Comparison of ENCODE assay signal across 8 mouse cellular contexts in genomic region chr9:44916196-44916595, GRCm38 (mm10). TPM values are rescaled to one million over a fixed set of nuclear protein-coding genes. Genes with fewer than 3 reads are reported as not detected.
DNase-seq lines count a peak whose midpoint lies in the region; ATAC-seq and TF ChIP-seq lines count a peak whose summit lies in the region.

No protein-coding gene starts in this region.

- H3K9me3 ChIP-seq in midbrain, postnatal 0 days (ENCODE audit: low read length): no peaks in the 10 kb centered on the region
- H3K9me3 ChIP-seq in midbrain, embryonic 10.5 days (replicated peaks): no peaks in the 10 kb centered on the region
- no peaks in the 10 kb centered on the region for H3K9me3 ChIP-seq in midbrain, embryonic 15.5 days

- peak; percentile 51 for DNase-seq in gastrocnemius, adult 2 months
- DNase-seq in gastrocnemius, postnatal 14 days: no peak
- peak; percentile 46 for DNase-seq in midbrain, postnatal 0 days (ENCODE audit: low spot score)
- DNase-seq in midbrain, embryonic 10.5 days (ENCODE audit: low spot score): no peak
- DNase-seq in adrenal gland, postnatal 25 days: peak; percentile 25
- DNase-seq in natural killer cell, adult 2 months (ENCODE audit: low spot score in 2 of 2): peak; percentile 34 to 55

- H3K4me2 ChIP-seq in midbrain, postnatal 0 days (ENCODE audit: low read depth, low read length, poor library complexity, severe bottlenecking): no peak overlapping the region
- H3K4me2 ChIP-seq in midbrain, embryonic 15.5 days: no peak overlapping the region

- 56% methylated on average over 1 of the region's 1 CpGs for WGBS in midbrain, postnatal 0 days
- WGBS in midbrain, embryonic 10.5 days: 50% methylated on average over 1 of the region's 1 CpGs
- 51% methylated on average over 1 of the region's 1 CpGs for WGBS in midbrain, embryonic 15.5 days

- TF ChIP-seq CTCF in gastrocnemius, adult 2 months (IDR thresholded peaks at IDR 0.05): peak; percentile 77
- TF ChIP-seq CTCF in midbrain, postnatal 0 days (IDR thresholded peaks at IDR 0.05): peak; percentile 69

- ATAC-seq in midbrain, postnatal 0 days (ENCODE audit: low FRiP score): no peak
- ATAC-seq in granulocyte monocyte progenitor cell, adult 5-6 weeks (replicated peaks; ENCODE audit: poor library complexity, severe bottlenecking): peak; percentile 51
- no peak for ATAC-seq in midbrain, embryonic 15.5 days (replicated peaks)

- intact Hi-C loops in gastrocnemius, adult 2 months (cut with DNase I): loop anchor here (5.0 kb wide), 1 partner anchor 34 kb away; the partner anchor contains the start of gene Kmt2a
- intact Hi-C loops in gastrocnemius, postnatal 14 days (cut with DNase I; ENCODE audit: low total_unique reads): no loop called here

- no peak overlapping the region for H3K4me3 ChIP-seq in gastrocnemius, adult 2 months
- no peak overlapping the region for H3K4me3 ChIP-seq in midbrain, postnatal 0 days (ENCODE audit: low read depth, low read length)
- H3K4me3 ChIP-seq in midbrain, embryonic 10.5 days: no peak overlapping the region
- no peak overlapping the region for H3K4me3 ChIP-seq in midbrain, embryonic 15.5 days

- no peaks in the 10 kb centered on the region for H3K4me1 ChIP-seq in midbrain, postnatal 0 days (ENCODE audit: insufficient read depth, low read length)
- H3K4me1 ChIP-seq in midbrain, embryonic 10.5 days: peaks cover 13% of the 10 kb centered on the region
- H3K4me1 ChIP-seq in midbrain, embryonic 15.5 days: peaks cover 26% of the 10 kb centered on the region

- H3K36me3 ChIP-seq in midbrain, postnatal 0 days (ENCODE audit: insufficient read depth, low read length): peaks cover 3% of the 10 kb centered on the region; the same call in 1 of the 2 replicates
- peaks cover 24% of the 10 kb centered on the region for H3K36me3 ChIP-seq in midbrain, embryonic 10.5 days
- H3K36me3 ChIP-seq in midbrain, embryonic 15.5 days (replicated peaks): 0 out of 2 replicates have a peak, but pooled peaks cover 10% of the 10 kb centered on the region

- H3K9ac ChIP-seq in midbrain, postnatal 0 days (replicated peaks; ENCODE audit: low read length, poor library complexity, severe bottlenecking): no peak overlapping the region
- H3K9ac ChIP-seq in midbrain, embryonic 15.5 days: no peak overlapping the region

- H3K27me3 ChIP-seq in midbrain, postnatal 0 days (ENCODE audit: insufficient read depth, low read length): no peaks in the 10 kb centered on the region
- H3K27me3 ChIP-seq in midbrain, embryonic 10.5 days (ENCODE audit: low read depth, poor library complexity, severe bottlenecking): no peaks in the 10 kb centered on the region
- H3K27me3 ChIP-seq in midbrain, embryonic 15.5 days (replicated peaks): no peaks in the 10 kb centered on the region

- H3K27ac ChIP-seq in gastrocnemius, adult 2 months: no peak overlapping the region
- H3K27ac ChIP-seq in midbrain, postnatal 0 days (ENCODE audit: low read depth, low read length): no peak overlapping the region
- no peak overlapping the region for H3K27ac ChIP-seq in midbrain, embryonic 10.5 days (replicated peaks)
- H3K27ac ChIP-seq in midbrain, embryonic 15.5 days: no peak overlapping the region

RNA-seq across cellular contexts. Expression of gene Atp5l, which starts 4.3 kb away (rescaled TPM):
- total RNA-seq in gastrocnemius, adult 2 months (2021): 100 to 1,000 TPM; 668 to 937 TPM
- total RNA-seq in gastrocnemius, postnatal 14 days (2021): 100 to 1,000 TPM; 663 to 775 TPM
- 204 and 253 TPM in 2 replicates for total RNA-seq in midbrain, postnatal 0 days (2014; rRNA removed)
- 870 and 874 TPM in 2 replicates for polyA plus RNA-seq in midbrain, postnatal 0 days (2015; fragmentation: Nextera tagmentation; extraction: Ambion mirVana)
- polyA plus RNA-seq in midbrain, embryonic 10.5 days (2016; fragmentation: Nextera tagmentation; extraction: Ambion mirVana): 541 and 557 TPM in 2 replicates
- total RNA-seq in adrenal gland, postnatal 25 days (2021): 383 and 529 TPM in 2 replicates
- total RNA-seq in granulocyte monocyte progenitor cell, adult 5-6 weeks (2014; fragmentation: Nextera tagmentation): 710 and 961 TPM in 2 replicates
- 149 and 237 TPM in 2 replicates for total RNA-seq in granulocyte monocyte progenitor cell, adult 5-6 weeks (2017)
- 670 and 687 TPM in 2 replicates for polyA plus RNA-seq in midbrain, embryonic 15.5 days (2015; fragmentation: Nextera tagmentation; extraction: Ambion mirVana)

RNA-seq across cellular contexts. Expression of gene Kmt2a, which starts 35.1 kb away (rescaled TPM):
- total RNA-seq in gastrocnemius, adult 2 months (2021): 10 to 100 TPM; 21.5 to 21.7 TPM
- total RNA-seq in gastrocnemius, postnatal 14 days (2021): 10 to 100 TPM; 11.8 to 14.3 TPM
- 27.8 and 28.0 TPM in 2 replicates for total RNA-seq in midbrain, postnatal 0 days (2014; rRNA removed)
- polyA plus RNA-seq in midbrain, postnatal 0 days (2015; fragmentation: Nextera tagmentation; extraction: Ambion mirVana): 14.0 and 20.0 TPM in 2 replicates
- polyA plus RNA-seq in midbrain, embryonic 10.5 days (2016; fragmentation: Nextera tagmentation; extraction: Ambion mirVana): 11.1 and 12.5 TPM in 2 replicates
- total RNA-seq in adrenal gland, postnatal 25 days (2021): 31.5 and 47.5 TPM in 2 replicates
- 83.6 and 93.1 TPM in 2 replicates for total RNA-seq in granulocyte monocyte progenitor cell, adult 5-6 weeks (2014; fragmentation: Nextera tagmentation)
- total RNA-seq in granulocyte monocyte progenitor cell, adult 5-6 weeks (2017): 7.4 and 10.8 TPM in 2 replicates
- 23.5 and 25.6 TPM in 2 replicates for polyA plus RNA-seq in midbrain, embryonic 15.5 days (2015; fragmentation: Nextera tagmentation; extraction: Ambion mirVana)

RNA-seq across cellular contexts. Expression of gene Ube4a, which starts 49.2 kb away (rescaled TPM):
- 10 to 100 TPM; 40.7 to 48.2 TPM for total RNA-seq in gastrocnemius, adult 2 months (2021)
- total RNA-seq in gastrocnemius, postnatal 14 days (2021): 10 to 100 TPM; 31.9 to 36.4 TPM
- 51.9 and 62.2 TPM in 2 replicates for total RNA-seq in midbrain, postnatal 0 days (2014; rRNA removed)
- 26.4 and 26.7 TPM in 2 replicates for polyA plus RNA-seq in midbrain, postnatal 0 days (2015; fragmentation: Nextera tagmentation; extraction: Ambion mirVana)
- polyA plus RNA-seq in midbrain, embryonic 10.5 days (2016; fragmentation: Nextera tagmentation; extraction: Ambion mirVana): 24.2 and 26.8 TPM in 2 replicates
- total RNA-seq in adrenal gland, postnatal 25 days (2021): 71.9 and 105 TPM in 2 replicates
- total RNA-seq in granulocyte monocyte progenitor cell, adult 5-6 weeks (2014; fragmentation: Nextera tagmentation): 37.9 and 49.8 TPM in 2 replicates
- total RNA-seq in granulocyte monocyte progenitor cell, adult 5-6 weeks (2017): 25.6 and 28.5 TPM in 2 replicates
- 35.7 and 40.5 TPM in 2 replicates for polyA plus RNA-seq in midbrain, embryonic 15.5 days (2015; fragmentation: Nextera tagmentation; extraction: Ambion mirVana)

Comparison
In these comparisons a context has a peak if more than half of its experiments do, and no peak if none do; other contexts are left out.
1. DNase-seq: peak in gastrocnemius, adult 2 months (single experiment), midbrain, postnatal 0 days (single experiment), adrenal gland, postnatal 25 days (single experiment) and natural killer cell, adult 2 months (2 of 2); none in gastrocnemius, postnatal 14 days (single experiment) and midbrain, embryonic 10.5 days (single experiment).